Comparison of ENCODE assay signal across 15 mouse cellular contexts in genomic region chr8:128478017-128478416, GRCm38 (mm10).
"Had no signal": no experiment of that assay in that cellular context is flagged by ENCODE, and none has a peak within 500 bp of the region (broad histone marks: within the 10 kb centered on the region; RNA-seq: fewer than 3 reads in every experiment).

No protein-coding gene starts in this region.

- ATAC-seq: intestine, postnatal 0 days; midbrain, embryonic 16.5 days had no signal

- H3K4me2 ChIP-seq: limb, embryonic 15.5 days; liver, embryonic 13.5 days; midbrain, embryonic 12.5 days; neural tube, embryonic 13.5 days had no signal

- H3K27ac ChIP-seq: left cerebral cortex, adult 2 months; limb, embryonic 15.5 days; liver, embryonic 13.5 days; midbrain, embryonic 12.5 days; neural tube, embryonic 13.5 days had no signal

- H3K36me3 ChIP-seq: liver, embryonic 13.5 days; midbrain, embryonic 12.5 days had no signal

- H3K4me3 ChIP-seq: left cerebral cortex, adult 2 months; limb, embryonic 15.5 days; liver, embryonic 13.5 days; midbrain, embryonic 12.5 days; neural tube, embryonic 13.5 days had no signal

- H3K9me3 ChIP-seq: limb, embryonic 15.5 days; liver, embryonic 13.5 days; midbrain, embryonic 12.5 days; neural tube, embryonic 13.5 days had no signal

- H3K9ac ChIP-seq: limb, embryonic 15.5 days; liver, embryonic 13.5 days; midbrain, embryonic 12.5 days; neural tube, embryonic 13.5 days had no signal

- DNase-seq: kidney, postnatal 25 days; liver, embryonic 13.5 days; lung, adult 18-20 months; lung, postnatal 10 days; retina, postnatal 1 day; right cerebral cortex, postnatal 4 days; spleen, adult 18-20 months; thymus, adult 18-20 months; thymus, postnatal 14 days had no signal

- H3K4me1 ChIP-seq: neural tube, embryonic 13.5 days had no signal

- H3K27me3 ChIP-seq: limb, embryonic 15.5 days; liver, embryonic 13.5 days; midbrain, embryonic 12.5 days; neural tube, embryonic 13.5 days had no signal
